Mouse (Mus musculus): Measurements from ENCODE around the gene Olfr1158. TPM values are rescaled to one million over a fixed set of nuclear protein-coding genes. Genes with fewer than 3 reads are reported as not detected.
"Not testable (repeated sequence)": the region's sequence is repeated elsewhere in the genome, so short reads cannot be mapped to it uniquely, and the experiment has no call there.

Gene Olfr1158
- not detected in 2 replicates for polyA plus RNA-seq (2015; fragmentation: Nextera tagmentation; extraction: Ambion mirVana)

DNA sequence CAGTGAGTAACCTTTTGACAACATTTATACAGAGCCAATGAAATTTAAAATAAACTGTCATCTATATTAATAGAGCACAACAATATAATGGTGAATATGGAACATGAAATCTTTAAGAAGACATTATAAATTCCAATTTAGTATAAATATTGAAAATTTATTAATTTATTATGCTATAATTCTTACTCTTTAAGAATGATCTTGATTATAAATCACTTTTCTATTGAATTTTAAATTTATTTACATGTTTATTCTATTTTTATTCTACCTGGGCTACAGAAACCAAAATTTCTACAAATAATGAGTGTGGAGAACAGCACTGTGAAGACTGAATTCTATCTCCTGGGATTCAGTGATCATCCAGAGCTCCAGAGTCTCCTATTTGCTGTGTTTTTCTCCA lies at the start of gene Olfr1158:
TSS of gene Olfr1158 (plus strand) at position 301 of the 400 bp plus-strand sequence.
- Histone ChIP-seq H3K9me3 (no peaks in the 10 kb centered on the region), H3K4me3 (no peak within 1 kb of the TSS), H3K36me3 (replicated peaks) (no peaks in the 10 kb centered on the region), H3K4me2 (no peak within 1 kb of the TSS), H3K4me1 (no peaks in the 10 kb centered on the region), H3K27ac (no peak within 1 kb of the TSS), H3K9ac (no peak within 1 kb of the TSS), H3K27me3 (replicated peaks) (no peaks in the 10 kb centered on the region)
- ATAC-seq (replicated peaks) = no peak

- Histone ChIP-seq H3K27me3 (replicated peaks) (no peaks in the 10 kb centered on the region), H3K9me3 (no peaks in the 10 kb centered on the region), H3K4me2 (no peak within 1 kb of the TSS), H3K36me3 (replicated peaks) (no peaks in the 10 kb centered on the region), H3K4me1 (no peaks in the 10 kb centered on the region), H3K9ac (no peak within 1 kb of the TSS), H3K27ac (no peak within 1 kb of the TSS), H3K4me3 (no peak within 1 kb of the TSS)
- ATAC-seq (replicated peaks) = no peak
- WGBS = 94% methylated on average over 1 of the region's 1 CpGs
Observed at GRCm38 (mm10) chr2:87945037-87945436, 44.9 kb upstream of the Olfr1158 start, which contains the start of gene Olfr1155. TSS of gene Olfr1155 (minus strand) at chr2:87945137.

DNA sequence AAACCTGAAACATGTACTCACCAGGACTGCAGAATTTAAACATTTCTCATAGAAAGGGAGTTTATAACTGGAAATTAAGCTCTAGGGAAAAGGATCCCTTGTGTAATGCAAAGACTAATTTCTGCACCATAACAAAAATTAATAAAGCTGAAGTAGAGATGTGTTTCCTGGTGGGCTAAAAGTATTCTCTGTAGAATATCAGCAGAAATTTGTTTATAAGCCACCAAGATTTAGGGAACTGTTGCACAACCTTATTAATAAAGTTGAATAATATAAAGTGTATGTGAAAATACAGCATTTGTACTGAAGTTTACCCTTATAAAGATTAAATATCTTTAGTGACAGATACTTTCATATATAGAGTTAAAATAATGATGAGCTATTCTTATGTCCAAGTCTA lies 36.9 kb upstream of the Olfr1158 start, which contains the start of gene Olfr1156:
TSS of gene Olfr1156 (minus strand) at position 101 of the 400 bp plus-strand sequence.
- ATAC-seq (replicated peaks) = no peak
- Histone ChIP-seq H3K4me3 (no peak within 1 kb of the TSS), H3K4me2 (no peak within 1 kb of the TSS), H3K4me1 (no peaks in the 10 kb centered on the region), H3K27ac (no peak within 1 kb of the TSS), H3K9me3 (no peaks in the 10 kb centered on the region), H3K9ac (no peak within 1 kb of the TSS), H3K36me3 (replicated peaks) (no peaks in the 10 kb centered on the region), H3K27me3 (replicated peaks) (no peaks in the 10 kb centered on the region)

GRCm38 (mm10) chr2:87968199-87968598 lies 21.7 kb upstream of the Olfr1158 start, which contains the start of gene Olfr1157:
TSS of gene Olfr1157 (minus strand) at chr2:87968299.
- no peaks in the 10 kb centered on the region for H3K4me1 ChIP-seq
- no peak within 1 kb of the TSS for H3K9ac ChIP-seq
- WGBS = 95% methylated on average over 4 of the region's 4 CpGs
- H3K27me3 ChIP-seq (replicated peaks) = no peaks in the 10 kb centered on the region
- no peaks in the 10 kb centered on the region for H3K36me3 ChIP-seq (replicated peaks)
- H3K27ac ChIP-seq = no peak within 1 kb of the TSS
- H3K9me3 ChIP-seq = no peaks in the 10 kb centered on the region
- ATAC-seq (replicated peaks) = no peak
- no peak within 1 kb of the TSS for H3K4me2 ChIP-seq
- no peak within 1 kb of the TSS for H3K4me3 ChIP-seq

GRCm38 (mm10) chr2:87974563-87974962 lies 15.3 kb upstream of the Olfr1158 start, which contains the start of gene Olfr74:
TSS of gene Olfr74 (minus strand) at chr2:87974663.
- H3K27me3 ChIP-seq (replicated peaks) = no peaks in the 10 kb centered on the region
- WGBS = 72% methylated on average over 3 of the region's 3 CpGs

GRCm38 (mm10) chr2:88007515-88008318 lies 17.8 kb downstream of the Olfr1158 start, which contains the start of gene Olfr1160:
TSS of gene Olfr1160 (minus strand) at chr2:88008268.
- no peak within 1 kb of the TSS for H3K4me3 ChIP-seq
- H3K9ac ChIP-seq = no peak within 1 kb of the TSS
- H3K36me3 ChIP-seq (replicated peaks) = no peaks in the 10 kb centered on the region
- ATAC-seq (replicated peaks) = no peak
- H3K27ac ChIP-seq = no peak within 1 kb of the TSS
- no peaks in the 10 kb centered on the region for H3K9me3 ChIP-seq
- no peaks in the 10 kb centered on the region for H3K4me1 ChIP-seq
- H3K4me2 ChIP-seq = no peak within 1 kb of the TSS
- H3K27me3 ChIP-seq (replicated peaks) = no peaks in the 10 kb centered on the region

More at GRCm38 (mm10) chr2:87974563-87974962, 15.3 kb upstream of the Olfr1158 start, which contains the start of gene Olfr74:
- ATAC-seq (replicated peaks) = no peak
- H3K4me3 ChIP-seq = no peak within 1 kb of the TSS
- H3K36me3 ChIP-seq (replicated peaks) = no peaks in the 10 kb centered on the region
- no peaks in the 10 kb centered on the region for H3K9me3 ChIP-seq
- H3K9ac ChIP-seq = no peak within 1 kb of the TSS
- no peak within 1 kb of the TSS for H3K4me2 ChIP-seq
- H3K4me1 ChIP-seq = no peaks in the 10 kb centered on the region
- no peak within 1 kb of the TSS for H3K27ac ChIP-seq

DNA sequence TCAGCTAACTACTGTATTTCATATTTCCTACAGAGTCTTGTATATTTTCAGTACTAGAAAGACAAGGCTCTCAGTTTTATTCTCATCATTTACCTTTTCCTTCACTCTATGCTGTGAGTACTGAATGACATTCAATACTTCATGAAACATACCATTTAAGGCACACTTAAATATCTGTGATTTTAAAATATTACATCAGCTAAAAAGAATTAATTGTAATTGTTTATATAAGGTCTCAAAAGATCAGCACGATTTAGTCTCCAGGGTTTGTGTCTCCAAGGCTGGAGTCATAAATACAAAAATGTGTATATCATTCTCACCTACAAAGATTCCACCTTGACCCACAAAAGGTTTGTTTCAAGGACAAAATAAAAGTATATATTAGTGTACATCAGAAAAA lies 32.6 kb downstream of the Olfr1158 start, which contains the start of gene Olfr1161:
TSS of gene Olfr1161 (plus strand) at position 301 of the 400 bp plus-strand sequence.
- 79% methylated on average over 1 of the region's 1 CpGs for WGBS
- H3K27me3 ChIP-seq (replicated peaks); H3K9me3 ChIP-seq; H3K4me2 ChIP-seq; H3K9ac ChIP-seq; ATAC-seq (replicated peaks); H3K27ac ChIP-seq; H3K4me3 ChIP-seq; H3K4me1 ChIP-seq; H3K36me3 ChIP-seq (replicated peaks): not testable (repeated sequence)

DNA sequence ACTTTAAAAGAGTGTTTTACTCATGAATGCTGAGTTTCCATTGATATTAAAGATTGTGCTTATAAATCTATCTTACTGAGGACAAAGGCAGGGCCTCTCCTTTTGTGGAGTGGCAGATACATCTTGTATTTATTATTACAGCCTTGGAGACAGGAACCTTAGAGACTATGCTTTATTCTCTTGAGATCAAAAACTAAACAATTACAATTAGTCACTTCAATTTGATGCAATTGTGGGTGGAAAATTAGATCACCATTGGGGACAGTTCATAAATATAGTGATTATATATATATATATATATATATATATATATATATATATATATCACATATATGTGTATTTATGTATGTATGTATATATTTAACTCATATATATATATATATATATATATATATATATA lies 47.7 kb downstream of the Olfr1158 start, which contains the start of gene Olfr73:
TSS of gene Olfr73 (minus strand) at position 101 of the 400 bp plus-strand sequence.
- no peak within 1 kb of the TSS for H3K9ac ChIP-seq
- no peak within 1 kb of the TSS for H3K27ac ChIP-seq
- ATAC-seq (replicated peaks) = no peak
- no peaks in the 10 kb centered on the region for H3K36me3 ChIP-seq (replicated peaks)
- no peak within 1 kb of the TSS for H3K4me3 ChIP-seq
- H3K4me2 ChIP-seq = no peak within 1 kb of the TSS
- H3K9me3 ChIP-seq = no peaks in the 10 kb centered on the region
- H3K4me1 ChIP-seq = no peaks in the 10 kb centered on the region
- H3K27me3 ChIP-seq (replicated peaks) = no peaks in the 10 kb centered on the region

Other genes starting within 250 kb of the Olfr1158 start
- not detected in 2 replicates for gene Olfr1140, start 246.4 kb upstream of the Olfr1158 start, polyA plus RNA-seq (2015; fragmentation: Nextera tagmentation; extraction: Ambion mirVana)
- not detected in 2 replicates for gene Olfr1141, start 236.1 kb upstream of the Olfr1158 start, polyA plus RNA-seq (2015; fragmentation: Nextera tagmentation; extraction: Ambion mirVana)
- not detected in 2 replicates for gene Olfr152, start 210.6 kb upstream of the Olfr1158 start, polyA plus RNA-seq (2015; fragmentation: Nextera tagmentation; extraction: Ambion mirVana)
- not detected in 2 replicates for gene Olfr1143, start 189.5 kb upstream of the Olfr1158 start, polyA plus RNA-seq (2015; fragmentation: Nextera tagmentation; extraction: Ambion mirVana)
- not detected in 2 replicates for gene Olfr1145, start 180.3 kb upstream of the Olfr1158 start, polyA plus RNA-seq (2015; fragmentation: Nextera tagmentation; extraction: Ambion mirVana)
- not detected in 2 replicates for gene Olfr1148, start 159.6 kb upstream of the Olfr1158 start, polyA plus RNA-seq (2015; fragmentation: Nextera tagmentation; extraction: Ambion mirVana)
- not detected in 2 replicates for gene Olfr1150-ps1, start 146.1 kb upstream of the Olfr1158 start, polyA plus RNA-seq (2015; fragmentation: Nextera tagmentation; extraction: Ambion mirVana)
- gene Olfr1151, start 134.3 kb upstream of the Olfr1158 start, polyA plus RNA-seq (2015; fragmentation: Nextera tagmentation; extraction: Ambion mirVana) = not detected in 2 replicates
- not detected in 2 replicates for gene Olfr1152, start 123.6 kb upstream of the Olfr1158 start, polyA plus RNA-seq (2015; fragmentation: Nextera tagmentation; extraction: Ambion mirVana)
- gene Olfr1153, start 95.2 kb upstream of the Olfr1158 start, polyA plus RNA-seq (2015; fragmentation: Nextera tagmentation; extraction: Ambion mirVana) = not detected in 2 replicates
- not detected in 2 replicates for gene Olfr1154, start 84.9 kb upstream of the Olfr1158 start, polyA plus RNA-seq (2015; fragmentation: Nextera tagmentation; extraction: Ambion mirVana)
- not detected in 2 replicates for gene Olfr1155, start 45.0 kb upstream of the Olfr1158 start, polyA plus RNA-seq (2015; fragmentation: Nextera tagmentation; extraction: Ambion mirVana)
- gene Olfr1156, start 37.0 kb upstream of the Olfr1158 start, polyA plus RNA-seq (2015; fragmentation: Nextera tagmentation; extraction: Ambion mirVana) = not detected in 2 replicates
- not detected in 2 replicates for gene Olfr1157, start 21.8 kb upstream of the Olfr1158 start, polyA plus RNA-seq (2015; fragmentation: Nextera tagmentation; extraction: Ambion mirVana)
- gene Olfr74, start 15.4 kb upstream of the Olfr1158 start, polyA plus RNA-seq (2015; fragmentation: Nextera tagmentation; extraction: Ambion mirVana) = not detected in 2 replicates
- gene Olfr1160, start 18.2 kb downstream of the Olfr1158 start, polyA plus RNA-seq (2015; fragmentation: Nextera tagmentation; extraction: Ambion mirVana) = not detected in 2 replicates
- not detected in 2 replicates for gene Olfr1161, start 32.7 kb downstream of the Olfr1158 start, polyA plus RNA-seq (2015; fragmentation: Nextera tagmentation; extraction: Ambion mirVana)
- not detected in 2 replicates for gene Olfr73, start 47.6 kb downstream of the Olfr1158 start, polyA plus RNA-seq (2015; fragmentation: Nextera tagmentation; extraction: Ambion mirVana)
- gene Olfr1162, start 61.0 kb downstream of the Olfr1158 start, polyA plus RNA-seq (2015; fragmentation: Nextera tagmentation; extraction: Ambion mirVana) = not detected in 2 replicates
- not detected in 2 replicates for gene Olfr1163, start 81.7 kb downstream of the Olfr1158 start, polyA plus RNA-seq (2015; fragmentation: Nextera tagmentation; extraction: Ambion mirVana)
- not detected in 2 replicates for gene Olfr1164, start 103.9 kb downstream of the Olfr1158 start, polyA plus RNA-seq (2015; fragmentation: Nextera tagmentation; extraction: Ambion mirVana)
- not detected in 2 replicates for gene Olfr1166, start 138.2 kb downstream of the Olfr1158 start, polyA plus RNA-seq (2015; fragmentation: Nextera tagmentation; extraction: Ambion mirVana)
- gene Olfr1167, start 165.1 kb downstream of the Olfr1158 start, polyA plus RNA-seq (2015; fragmentation: Nextera tagmentation; extraction: Ambion mirVana) = not detected in 2 replicates
- not detected in 2 replicates for gene Olfr1168, start 191.8 kb downstream of the Olfr1158 start, polyA plus RNA-seq (2015; fragmentation: Nextera tagmentation; extraction: Ambion mirVana)
- not detected in 2 replicates for gene Olfr1170, start 238.2 kb downstream of the Olfr1158 start, polyA plus RNA-seq (2015; fragmentation: Nextera tagmentation; extraction: Ambion mirVana)